11 mouse cellular contexts compared by ENCODE assay signal in the genomic region with DNA sequence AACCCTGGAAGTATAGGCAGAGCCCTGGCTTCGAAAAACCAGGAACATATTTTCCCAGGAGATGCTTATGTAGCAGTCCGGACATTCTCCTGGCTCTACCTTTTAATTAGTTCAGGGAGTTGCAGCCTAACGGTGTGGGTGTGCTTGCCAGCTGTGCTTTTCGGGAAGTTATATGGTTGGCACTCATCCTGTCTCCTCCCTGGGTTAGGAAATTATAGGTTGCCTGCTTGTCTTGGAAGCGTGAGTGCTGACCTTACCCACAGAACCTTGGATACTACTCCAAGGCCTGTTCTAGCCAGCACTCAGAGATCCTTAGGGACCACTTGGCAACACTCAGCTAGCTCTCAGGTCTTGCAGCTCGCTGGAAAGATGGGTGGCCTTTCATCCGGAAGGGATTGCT. TPM values are rescaled to one million over a fixed set of nuclear protein-coding genes. Genes with fewer than 3 reads are reported as not detected.
DNase-seq lines count a peak whose midpoint lies in the region; ATAC-seq lines count a peak whose summit lies in the region.
"Had no signal": no experiment of that assay in that cellular context is flagged by ENCODE, and none has a peak within 500 bp of the region (broad histone marks: within the 10 kb centered on the region; RNA-seq: fewer than 3 reads in every experiment).

No protein-coding gene starts in this region.

- H3K27me3 ChIP-seq in heart, embryonic 16.5 days (ENCODE audit: control insufficient read depth, insufficient read depth, low read length), result peaks cover 31% of the 10 kb centered on the region
- peaks cover 6% of the 10 kb centered on the region; the same call in 1 of the 2 replicates for H3K27me3 ChIP-seq in limb, embryonic 10.5 days (ENCODE audit: low read depth, poor library complexity, severe bottlenecking)

- H3K4me3 ChIP-seq in heart, embryonic 16.5 days (ENCODE audit: low read length), result no peak overlapping the region
- H3K4me3 ChIP-seq in limb, embryonic 10.5 days, result no peak overlapping the region
- H3K4me3 ChIP-seq: midbrain, embryonic 12.5 days had no signal

- no peak for ATAC-seq in heart, embryonic 16.5 days (replicated peaks; ENCODE audit: extremely low read depth, insufficient read depth, low FRiP score)
- no peak for ATAC-seq in activated CD4-positive, CD25-positive, alpha-beta regulatory T cell, adult 4 months
- ATAC-seq: intestine, embryonic 16.5 days had no signal

- H3K9ac ChIP-seq in heart, embryonic 16.5 days (ENCODE audit: low read length), result no peak overlapping the region
- H3K9ac ChIP-seq: midbrain, embryonic 12.5 days had no signal

- H3K4me1 ChIP-seq in heart, embryonic 16.5 days (ENCODE audit: control insufficient read depth, insufficient read depth, low read length), result no peaks in the 10 kb centered on the region
- H3K4me1 ChIP-seq in limb, embryonic 10.5 days, result peaks cover 18% of the 10 kb centered on the region

- H3K9me3 ChIP-seq in heart, embryonic 16.5 days (replicated peaks; ENCODE audit: control insufficient read depth, low read length), result no peaks in the 10 kb centered on the region
- H3K9me3 ChIP-seq in limb, embryonic 10.5 days (replicated peaks), result no peaks in the 10 kb centered on the region
- H3K9me3 ChIP-seq: midbrain, embryonic 12.5 days had no signal

- 46% methylated on average over 7 of the region's 7 CpGs for WGBS in heart, embryonic 16.5 days
- WGBS in limb, embryonic 10.5 days, result 60% methylated on average over 7 of the region's 7 CpGs

- H3K4me2 ChIP-seq in heart, embryonic 16.5 days (ENCODE audit: low read depth, low read length), result no peak overlapping the region
- H3K4me2 ChIP-seq: midbrain, embryonic 12.5 days had no signal

- no peaks in the 10 kb centered on the region for H3K36me3 ChIP-seq in heart, embryonic 16.5 days (ENCODE audit: control insufficient read depth, insufficient read depth)
- H3K36me3 ChIP-seq in limb, embryonic 10.5 days, result no peaks in the 10 kb centered on the region
- H3K36me3 ChIP-seq: midbrain, embryonic 12.5 days had no signal

- 0 out of 2 replicates have a peak overlapping the region, but pooled peaks have one; percentile 24 for H3K27ac ChIP-seq in heart, embryonic 16.5 days (ENCODE audit: low read length)
- H3K27ac ChIP-seq in limb, embryonic 10.5 days, result peak overlapping the region; percentile 39; the same call in 1 of the 2 replicates
- H3K27ac ChIP-seq: midbrain, embryonic 12.5 days had no signal

- DNase-seq in heart, adult 8-10 months (ENCODE audit: low spot score), result no peak
- peak; percentile 62 for DNase-seq in 3134 (ENCODE audit: extremely low read depth, insufficient read length, low spot score)
- DNase-seq in MN1 (ENCODE audit: low spot score), result peak; percentile 24
- DNase-seq in limb, embryonic 10.5 days (ENCODE audit: low spot score), result no peak
- no peak for DNase-seq in layer of hippocampus, adult 9-10 months (ENCODE audit: low spot score)
- DNase-seq in cerebellum, adult 11 months, result no peak

RNA-seq across cellular contexts. Expression of a gene that starts 40.0 kb away (rescaled TPM):
- 4.2 and 4.5 TPM in 2 replicates for polyA plus RNA-seq in heart, embryonic 16.5 days (2015; fragmentation: Nextera tagmentation; extraction: Ambion mirVana)
- 1 to 10 TPM; 3.9 to 8.2 (median 5.2) TPM for total RNA-seq in heart, adult 8-10 months (2022)
- polyA plus RNA-seq in limb, embryonic 10.5 days (2016; fragmentation: Nextera tagmentation; extraction: Ambion mirVana), result 5.2 and 5.6 TPM in 2 replicates
- polyA plus RNA-seq in activated CD4-positive, CD25-positive, alpha-beta regulatory T cell, adult 4 months (2017; shearing (Covaris generic)), result under 1 TPM; 0.61 to 0.70 TPM
- total RNA-seq: MEL had no signal

RNA-seq across cellular contexts. Expression of a gene that starts 59.7 kb away (rescaled TPM):
- 37.8 and 42.4 TPM in 2 replicates for polyA plus RNA-seq in heart, embryonic 16.5 days (2015; fragmentation: Nextera tagmentation; extraction: Ambion mirVana)
- 10 to 100 TPM; 23.3 to 29.7 (median 26.1) TPM for total RNA-seq in heart, adult 8-10 months (2022)
- polyA plus RNA-seq in limb, embryonic 10.5 days (2016; fragmentation: Nextera tagmentation; extraction: Ambion mirVana), result 93.2 and 99.6 TPM in 2 replicates
- 100 to 1,000 TPM in 1 of 2 experiments, 10 to 100 TPM in 1; 92.1 to 105 TPM for polyA plus RNA-seq in activated CD4-positive, CD25-positive, alpha-beta regulatory T cell, adult 4 months (2017; shearing (Covaris generic))

Comparison
In these comparisons a context has a peak if more than half of its experiments do, and no peak if none do; other contexts are left out.
1. DNase-seq: peak in 3134 (single experiment) and MN1 (single experiment); none in heart, adult 8-10 months (single experiment), limb, embryonic 10.5 days (single experiment), layer of hippocampus, adult 9-10 months (single experiment) and cerebellum, adult 11 months (single experiment).